In the genomic region with DNA sequence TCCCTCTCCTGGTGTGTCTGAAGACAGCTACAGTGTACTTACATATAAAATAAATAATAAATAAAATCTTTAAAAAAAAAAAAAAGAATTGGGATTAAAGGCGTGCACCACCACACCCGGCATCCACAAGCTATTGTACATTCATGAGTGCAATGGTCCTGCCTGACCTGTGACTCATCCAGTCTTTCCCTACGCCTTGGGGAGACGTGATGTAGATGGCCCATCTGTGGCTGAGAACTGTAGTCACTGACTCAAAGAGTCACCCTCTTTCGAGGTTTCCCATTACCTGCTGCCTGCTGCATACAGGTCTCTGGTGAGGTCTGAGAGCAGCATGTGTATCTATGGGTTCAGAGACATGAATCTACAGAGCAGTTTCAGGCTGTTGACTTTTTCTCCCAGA, we compare ENCODE assay signal across 1 mouse cellular context.
TF ChIP-seq lines count a peak whose summit lies in the region.

No protein-coding gene starts in this region.

TF ChIP-seq in CH12.LX, 34 proteins besides CTCF, POLR2A, EP300 and RAD21 (continued from another document):
- TF ChIP-seq TCF12 (IDR thresholded peaks at IDR 0.05; ENCODE audit: low read depth, low read length) (no peak), IRF4 (IDR thresholded peaks at IDR 0.05; ENCODE audit: low read depth, low read length) (no peak), NRF1 (IDR thresholded peaks at IDR 0.05; ENCODE audit: low read depth, low read length) (no peak)
TF ChIP-seq in CH12.LX: peak in this region for 0.
